Mouse (Mus musculus): Measurements from ENCODE around the gene Plpp6. TPM values are rescaled to one million over a fixed set of nuclear protein-coding genes. Genes with fewer than 3 reads are reported as not detected.

The Plpp6 gene
- total and polyA plus RNA-seq, 3 experiments = 5.3 to 6.6 (median 5.6) TPM

DNA sequence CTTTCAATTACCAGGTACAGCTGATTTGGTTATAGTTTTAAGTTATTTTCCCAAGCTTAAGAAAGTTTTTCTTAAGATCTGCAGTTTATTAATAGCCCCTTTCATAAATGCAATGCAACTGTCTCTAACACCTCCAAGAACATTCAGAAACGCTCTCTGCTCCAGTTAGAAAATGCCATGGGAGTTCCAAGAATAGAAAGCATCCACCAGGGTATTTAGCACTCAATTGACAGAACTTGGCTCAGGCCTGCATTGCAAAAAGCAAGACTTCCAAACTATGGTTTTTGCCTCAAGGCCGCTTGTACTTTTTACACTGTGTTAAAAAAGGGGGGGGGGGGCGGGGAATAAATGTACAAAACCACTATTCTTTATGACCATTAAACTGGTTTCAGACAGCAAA, 640 bp upstream of the Plpp6 start:
- no peak for DNase-seq (ENCODE audit: extremely low read depth)
- TF ChIP-seq POLR2A (IDR thresholded peaks at IDR 0.05; ENCODE audit: low read depth, low read length) = no peak
- no peak for TF ChIP-seq KAT2A (IDR thresholded peaks at IDR 0.05; ENCODE audit: insufficient replicate concordance, low read length)
- TF ChIP-seq MAZ (IDR thresholded peaks at IDR 0.05; ENCODE audit: low read depth, low read length) = 0 out of 2 replicates have a peak, but pooled peaks have one; percentile 5
- Histone ChIP-seq H3K4me2 (ENCODE audit: insufficient read depth, low read depth, poor library complexity, severe bottlenecking) (peak overlapping the region; percentile 81), H3K79me2 (replicated peaks; ENCODE audit: control insufficient read depth, extremely low read depth, insufficient read depth, poor library complexity, severe bottlenecking) (no peaks in the 10 kb centered on the region), H3K9ac (ENCODE audit: insufficient read depth, low read depth) (no peak overlapping the region), H3K27ac (ENCODE audit: insufficient read depth, low read depth) (no peak overlapping the region), H3K27me3 (replicated peaks) (no peaks in the 10 kb centered on the region), H3K36me3 (replicated peaks in 1 of 2; ENCODE audit: control insufficient read depth in 1 of 2, insufficient read depth in 1 of 2, low read length in 1 of 2) (peaks cover 0 to 9% of the 10 kb centered on the region in 2 experiments), H3K4me3 (replicated peaks in 1 of 3; ENCODE audit: low read depth in 2 of 3, low read length in 2 of 3, poor library complexity in 1 of 3) (peak overlapping the region in 1 of 3 experiments; percentile 88), H3K4me1 (ENCODE audit: control insufficient read depth in 1 of 2, insufficient read depth in 2 of 2) (peaks cover 4 to 17% of the 10 kb centered on the region in 2 experiments; a peak in 3 of 4 replicates), H3K9me3 (replicated peaks; ENCODE audit: low read length) (no peaks in the 10 kb centered on the region)
- dilution Hi-C loops (cut with MboI; ENCODE audit: extremely low pct_ligation_motif_present, extremely low pct_unique_long_range_greater_than_20kb, low sequenced_read_pairs) (no loop called here), in situ Hi-C loops (cut with MboI; ENCODE audit: low pct_ligation_motif_present, low pct_unique_long_range_greater_than_20kb, low sequenced_read_pairs) (no loop called here)

DNA sequence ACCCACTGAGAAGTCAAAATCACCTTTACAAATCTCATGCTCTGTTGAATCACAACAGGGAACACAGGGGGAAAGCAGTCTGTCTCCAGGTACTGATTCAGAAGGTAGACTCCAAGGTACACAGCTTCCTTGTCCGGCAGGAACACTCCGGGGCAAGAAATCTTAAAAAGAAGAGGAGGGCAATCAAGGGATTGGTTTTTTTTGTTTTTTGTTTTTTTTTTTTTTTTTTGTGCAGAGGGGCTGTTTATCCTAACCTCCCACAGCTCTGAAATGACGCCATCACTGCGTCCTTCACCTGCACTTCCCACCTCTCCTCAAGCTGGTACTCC, 276 bp upstream of the Plpp6 start:
- Histone ChIP-seq H3K4me2 (ENCODE audit: insufficient read depth, low read depth, poor library complexity, severe bottlenecking) (peak overlapping the region; percentile 81), H3K36me3 (replicated peaks in 1 of 2; ENCODE audit: control insufficient read depth in 1 of 2, insufficient read depth in 1 of 2, low read length in 1 of 2) (peaks cover 0 to 9% of the 10 kb centered on the region in 2 experiments), H3K4me1 (ENCODE audit: control insufficient read depth in 1 of 2, insufficient read depth in 2 of 2) (peaks cover 4 to 17% of the 10 kb centered on the region in 2 experiments; a peak in 3 of 4 replicates), H3K9me3 (replicated peaks; ENCODE audit: low read length) (no peaks in the 10 kb centered on the region), H3K27ac (ENCODE audit: insufficient read depth, low read depth) (no peak overlapping the region), H3K79me2 (replicated peaks; ENCODE audit: control insufficient read depth, extremely low read depth, insufficient read depth, poor library complexity, severe bottlenecking) (no peaks in the 10 kb centered on the region), H3K9ac (ENCODE audit: insufficient read depth, low read depth) (no peak overlapping the region), H3K27me3 (replicated peaks) (no peaks in the 10 kb centered on the region), H3K4me3 (replicated peaks in 1 of 3; ENCODE audit: low read depth in 2 of 3, low read length in 2 of 3, poor library complexity in 1 of 3) (peak overlapping the region; percentile 61 to 88 (median 71))
- dilution Hi-C loops (cut with MboI; ENCODE audit: extremely low pct_ligation_motif_present, extremely low pct_unique_long_range_greater_than_20kb, low sequenced_read_pairs) = no loop called here
- TF ChIP-seq JUND (conservative IDR thresholded peaks at IDR 0.05; ENCODE audit: low read depth, low read length) = no peak
- TF ChIP-seq CTCF (conservative IDR thresholded peaks at IDR 0.05 in 1 of 2, IDR thresholded peaks at IDR 0.05 in 1 of 2; ENCODE audit: low read depth in 2 of 2, low read length in 2 of 2) = no peak
- peak; percentile 72; the same call in 1 of the 2 replicates for TF ChIP-seq IRF4 (IDR thresholded peaks at IDR 0.05; ENCODE audit: low read depth, low read length)
- no peak for TF ChIP-seq KAT2A (IDR thresholded peaks at IDR 0.05; ENCODE audit: insufficient replicate concordance, low read length)
- 0 out of 2 replicates have a peak, but pooled peaks have one; percentile 12 for TF ChIP-seq MAZ (IDR thresholded peaks at IDR 0.05; ENCODE audit: low read depth, low read length)
- no peak for TF ChIP-seq PAX5 (IDR thresholded peaks at IDR 0.05; ENCODE audit: low read length)
- TF ChIP-seq ZNF384 (IDR thresholded peaks at IDR 0.05; ENCODE audit: low read depth, low read length) = peak; percentile 56
- in situ Hi-C loops (cut with MboI; ENCODE audit: low pct_ligation_motif_present, low pct_unique_long_range_greater_than_20kb, low sequenced_read_pairs) = no loop called here
- no peak for DNase-seq (ENCODE audit: extremely low read depth)

DNA sequence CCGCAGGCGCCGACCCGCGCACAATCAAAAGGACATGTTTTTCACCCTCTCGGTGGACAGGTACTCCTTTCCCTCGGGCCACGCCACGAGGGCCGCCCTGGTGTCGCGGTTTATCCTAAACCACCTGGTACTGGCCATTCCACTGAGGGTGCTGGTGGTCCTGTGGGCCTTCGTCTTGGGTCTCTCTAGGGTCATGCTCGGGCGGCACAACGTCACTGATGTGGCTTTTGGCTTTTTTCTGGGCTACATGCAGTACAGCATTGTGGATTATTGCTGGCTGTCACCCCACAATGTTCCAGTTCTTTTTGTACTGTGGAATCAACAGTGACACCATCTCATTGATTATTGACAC, 775 bp downstream of the Plpp6 start:
- peak overlapping the region; percentile 48 for H3K4me2 ChIP-seq (ENCODE audit: insufficient read depth, low read depth, poor library complexity, severe bottlenecking)
- no peak overlapping the region for H3K27ac ChIP-seq (ENCODE audit: insufficient read depth, low read depth)
- in situ Hi-C loops (cut with MboI; ENCODE audit: low pct_ligation_motif_present, low pct_unique_long_range_greater_than_20kb, low sequenced_read_pairs) = no loop called here
- H3K27me3 ChIP-seq (replicated peaks) = no peaks in the 10 kb centered on the region
- TF ChIP-seq USF2 (conservative IDR thresholded peaks at IDR 0.05; ENCODE audit: low read depth, low read length) (no peak), CHD2 (IDR thresholded peaks at IDR 0.05; ENCODE audit: low read length) (no peak), MAFK (IDR thresholded peaks at IDR 0.05; ENCODE audit: insufficient replicate concordance, low read length) (no peak), CTCF (conservative IDR thresholded peaks at IDR 0.05 in 1 of 2, IDR thresholded peaks at IDR 0.05 in 1 of 2; ENCODE audit: low read depth in 2 of 2, low read length in 2 of 2) (no peak), SMC3 (IDR thresholded peaks at IDR 0.05; ENCODE audit: low read depth, low read length) (no peak), JUN (IDR thresholded peaks at IDR 0.05; ENCODE audit: insufficient read depth, low read depth, low read length) (no peak), ZC3H11A (IDR thresholded peaks at IDR 0.05; ENCODE audit: low read depth, low read length) (no peak), MAZ (IDR thresholded peaks at IDR 0.05; ENCODE audit: low read depth, low read length) (no peak), ZMIZ1 (IDR thresholded peaks at IDR 0.05; ENCODE audit: low read depth, low read length) (no peak), MAX (IDR thresholded peaks at IDR 0.05; ENCODE audit: low read length) (no peak), ELF1 (IDR thresholded peaks at IDR 0.05; ENCODE audit: low read depth, low read length) (no peak), POLR2A (IDR thresholded peaks at IDR 0.05; ENCODE audit: low read depth, low read length) (no peak), MYC (IDR thresholded peaks at IDR 0.05; ENCODE audit: low read depth, low read length) (no peak), TCF12 (IDR thresholded peaks at IDR 0.05; ENCODE audit: low read depth, low read length) (no peak), CHD1 (IDR thresholded peaks at IDR 0.05; ENCODE audit: low read depth, low read length) (no peak), PAX5 (IDR thresholded peaks at IDR 0.05; ENCODE audit: low read length) (no peak), GABPA (IDR thresholded peaks at IDR 0.05; ENCODE audit: insufficient replicate concordance, low read depth, low read length) (no peak), BHLHE40 (IDR thresholded peaks at IDR 0.05; ENCODE audit: low read depth, low read length) (no peak), HCFC1 (IDR thresholded peaks at IDR 0.05; ENCODE audit: low read depth, low read length) (no peak)
- H3K9ac ChIP-seq (ENCODE audit: insufficient read depth, low read depth) = peak overlapping the region; percentile 35
- dilution Hi-C loops (cut with MboI; ENCODE audit: extremely low pct_ligation_motif_present, extremely low pct_unique_long_range_greater_than_20kb, low sequenced_read_pairs) = no loop called here
- H3K4me3 ChIP-seq (replicated peaks in 1 of 3; ENCODE audit: low read depth in 2 of 3, low read length in 2 of 3, poor library complexity in 1 of 3) = peak overlapping the region; percentile 61 to 88 (median 71)
- DNase-seq (ENCODE audit: extremely low read depth) = no peak
- no peaks in the 10 kb centered on the region for H3K9me3 ChIP-seq (replicated peaks; ENCODE audit: low read length)
- H3K4me1 ChIP-seq (ENCODE audit: control insufficient read depth in 1 of 2, insufficient read depth in 2 of 2) = peaks cover 6 to 17% of the 10 kb centered on the region in 2 experiments; a peak in 3 of 4 replicates
- H3K36me3 ChIP-seq (replicated peaks in 1 of 2; ENCODE audit: control insufficient read depth in 1 of 2, insufficient read depth in 1 of 2, low read length in 1 of 2) = peaks cover 0 to 9% of the 10 kb centered on the region in 2 experiments
- H3K79me2 ChIP-seq (replicated peaks; ENCODE audit: control insufficient read depth, extremely low read depth, insufficient read depth, poor library complexity, severe bottlenecking) = no peaks in the 10 kb centered on the region
